Mouse (Mus musculus): ENCODE measurements around the gene Adat1. TPM values are rescaled to one million over a fixed set of nuclear protein-coding genes. Genes with fewer than 3 reads are reported as not detected.

Adat1 gene
- polyA plus RNA-seq, 1 experiment from 2014 or later, result 8.5 TPM

DNA sequence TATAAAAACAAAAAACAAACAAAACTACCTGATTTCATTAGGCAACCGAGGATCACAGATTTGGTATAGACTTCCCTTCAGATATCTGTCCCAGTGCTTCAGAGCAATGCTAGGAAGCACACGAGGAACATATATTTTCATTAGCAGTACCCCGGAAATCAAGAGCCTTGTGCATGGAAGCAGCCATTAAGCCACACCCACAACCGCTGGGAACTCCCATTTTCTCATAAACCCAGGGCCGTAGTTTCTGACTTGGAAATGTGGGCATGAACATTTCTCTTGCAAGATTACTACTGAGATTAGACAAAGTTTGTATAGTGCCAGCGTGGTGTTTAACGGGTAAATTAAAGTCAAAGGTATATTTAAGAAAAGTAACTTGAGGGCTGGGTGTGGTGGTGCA, 17.5 kb upstream of the Adat1 start:
- 96% methylated on average over 7 of the region's 7 CpGs for WGBS
- Histone ChIP-seq H3K4me1 (ENCODE audit: control insufficient read depth, insufficient read depth, low read length) (peaks cover 18% of the 10 kb centered on the region), H3K4me3 (ENCODE audit: low read depth, low read length) (no peak overlapping the region), H3K27ac (ENCODE audit: low read depth, low read length) (no peak overlapping the region), H3K36me3 (ENCODE audit: control insufficient read depth, insufficient read depth, low read length) (no peaks in the 10 kb centered on the region), H3K27me3 (ENCODE audit: control insufficient read depth, insufficient read depth, low read length) (no peaks in the 10 kb centered on the region), H3K9me3 (ENCODE audit: control insufficient read depth, low read length) (no peaks in the 10 kb centered on the region), H3K4me2 (ENCODE audit: low read depth, low read length) (no peak overlapping the region), H3K9ac (replicated peaks; ENCODE audit: low read depth, low read length) (no peak overlapping the region)
- no peak for ATAC-seq (ENCODE audit: low read depth)

DNA sequence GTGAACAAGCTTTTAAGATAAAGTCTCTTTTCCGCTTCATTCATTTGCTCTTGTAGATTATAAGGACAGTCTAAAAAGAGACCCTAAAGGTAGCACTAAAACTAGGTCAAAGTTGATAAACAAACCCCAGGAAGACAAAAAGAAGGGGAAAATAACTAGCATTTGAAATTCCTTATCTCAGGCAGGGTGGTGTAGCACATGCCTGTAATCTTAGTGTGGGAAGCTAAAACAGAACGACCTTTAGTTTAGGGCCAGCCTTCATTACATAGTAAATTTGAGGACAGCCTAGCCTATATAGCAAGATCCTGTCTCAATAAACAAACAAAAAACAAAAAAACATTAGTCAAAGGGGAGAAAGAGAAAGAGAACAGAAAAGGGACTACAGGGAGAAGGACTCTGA, 15.6 kb upstream of the Adat1 start:
- H3K9ac ChIP-seq (replicated peaks; ENCODE audit: low read depth, low read length), result no peak overlapping the region
- 97% methylated on average over 2 of the region's 2 CpGs for WGBS

DNA sequence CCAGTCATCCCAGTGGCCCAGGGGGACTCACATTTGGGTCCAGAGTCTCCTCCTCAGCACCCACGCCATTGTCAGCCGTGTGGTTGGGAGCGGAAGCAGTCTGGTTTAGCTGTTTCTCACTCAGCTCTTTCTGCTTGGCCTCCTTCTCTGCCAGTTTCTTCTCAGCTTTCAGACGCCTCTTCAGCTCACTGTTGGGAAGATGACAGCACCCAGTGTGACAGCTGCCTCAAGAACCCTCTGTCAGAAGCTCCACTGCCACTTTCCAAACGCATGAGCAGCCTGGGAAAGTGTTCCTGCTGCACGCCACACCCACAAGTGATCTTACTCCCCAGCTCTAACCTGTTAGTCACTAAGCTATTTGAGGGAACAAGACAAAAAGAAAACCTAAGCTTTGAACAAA, 13.5 kb upstream of the Adat1 start:
- Histone ChIP-seq H3K4me2 (ENCODE audit: low read depth, low read length) (no peak overlapping the region), H3K4me1 (ENCODE audit: control insufficient read depth, insufficient read depth, low read length) (peaks cover 7% of the 10 kb centered on the region), H3K27me3 (ENCODE audit: control insufficient read depth, insufficient read depth, low read length) (no peaks in the 10 kb centered on the region), H3K9ac (replicated peaks; ENCODE audit: low read depth, low read length) (no peak overlapping the region), H3K4me3 (ENCODE audit: low read depth, low read length) (no peak overlapping the region), H3K27ac (ENCODE audit: low read depth, low read length) (no peak overlapping the region), H3K9me3 (ENCODE audit: control insufficient read depth, low read length) (no peaks in the 10 kb centered on the region), H3K36me3 (ENCODE audit: control insufficient read depth, insufficient read depth, low read length) (peaks cover 34% of the 10 kb centered on the region)
- WGBS, result 97% methylated on average over 6 of the region's 6 CpGs
- ATAC-seq (ENCODE audit: low read depth), result no peak

More for the DNA sequence above, 15.6 kb upstream of the Adat1 start:
- Histone ChIP-seq H3K36me3 (ENCODE audit: control insufficient read depth, insufficient read depth, low read length) (peaks cover 14% of the 10 kb centered on the region), H3K27ac (ENCODE audit: low read depth, low read length) (no peak overlapping the region), H3K4me3 (ENCODE audit: low read depth, low read length) (no peak overlapping the region), H3K4me1 (ENCODE audit: control insufficient read depth, insufficient read depth, low read length) (peaks cover 12% of the 10 kb centered on the region), H3K27me3 (ENCODE audit: control insufficient read depth, insufficient read depth, low read length) (no peaks in the 10 kb centered on the region), H3K9me3 (ENCODE audit: control insufficient read depth, low read length) (no peaks in the 10 kb centered on the region), H3K4me2 (ENCODE audit: low read depth, low read length) (no peak overlapping the region)
- no peak for ATAC-seq (ENCODE audit: low read depth)

DNA sequence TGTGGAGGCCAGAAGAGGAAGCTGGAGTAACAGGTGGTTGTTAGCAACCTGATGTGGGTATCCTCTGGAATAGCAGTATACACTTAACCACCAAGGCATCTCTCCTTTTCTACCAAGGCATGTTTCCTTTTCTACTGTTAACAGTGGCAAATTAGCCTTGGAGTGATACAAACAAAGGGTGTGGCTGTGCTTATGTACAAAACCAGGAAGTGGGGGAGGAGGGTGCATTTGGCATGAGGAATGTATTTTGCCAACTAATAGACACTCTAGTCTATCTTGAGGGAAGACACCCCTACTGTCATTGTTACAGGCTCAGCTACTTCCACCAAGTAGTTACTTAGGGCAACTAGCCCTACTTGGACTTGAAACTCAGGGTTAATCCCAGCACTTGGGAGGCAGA, 12.7 kb upstream of the Adat1 start:
- H3K27me3 ChIP-seq (ENCODE audit: control insufficient read depth, insufficient read depth, low read length), result no peaks in the 10 kb centered on the region
- ATAC-seq (ENCODE audit: low read depth), result no peak
- H3K4me2 ChIP-seq (ENCODE audit: low read depth, low read length), result no peak overlapping the region
- H3K36me3 ChIP-seq (ENCODE audit: control insufficient read depth, insufficient read depth, low read length), result peaks cover 43% of the 10 kb centered on the region
- no peak overlapping the region for H3K4me3 ChIP-seq (ENCODE audit: low read depth, low read length)
- H3K4me1 ChIP-seq (ENCODE audit: control insufficient read depth, insufficient read depth, low read length), result no peaks in the 10 kb centered on the region
- no peak overlapping the region for H3K27ac ChIP-seq (ENCODE audit: low read depth, low read length)
- H3K9ac ChIP-seq (replicated peaks; ENCODE audit: low read depth, low read length), result no peak overlapping the region
- no peaks in the 10 kb centered on the region for H3K9me3 ChIP-seq (ENCODE audit: control insufficient read depth, low read length)

DNA sequence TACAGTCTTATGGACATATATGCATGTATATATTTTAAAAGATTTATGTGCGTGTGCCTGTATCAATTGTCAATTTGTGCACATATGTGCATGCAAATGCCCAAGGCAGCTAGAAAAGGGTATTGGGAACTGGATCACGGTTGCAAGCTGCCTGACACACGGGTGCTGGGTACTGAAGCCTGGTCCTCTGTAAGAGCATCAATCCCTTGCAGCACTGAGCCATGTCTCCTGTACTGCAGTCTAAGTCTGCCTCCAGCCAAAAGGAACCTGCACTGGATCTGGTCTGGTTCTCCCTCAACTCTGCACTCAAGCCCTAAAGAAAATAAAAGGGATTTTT, 569 bp upstream of the Adat1 start:
- ATAC-seq (ENCODE audit: low read depth), result no peak
- Histone ChIP-seq H3K36me3 (ENCODE audit: control insufficient read depth, insufficient read depth, low read length) (peaks cover 29% of the 10 kb centered on the region), H3K4me3 (ENCODE audit: low read depth, low read length) (peak overlapping the region; percentile 69; the same call in 1 of the 2 replicates), H3K4me1 (ENCODE audit: control insufficient read depth, insufficient read depth, low read length) (0 out of 2 replicates have a peak, but pooled peaks cover 3% of the 10 kb centered on the region), H3K9ac (replicated peaks; ENCODE audit: low read depth, low read length) (no peak overlapping the region), H3K4me2 (ENCODE audit: low read depth, low read length) (no peak overlapping the region), H3K27ac (ENCODE audit: low read depth, low read length) (no peak overlapping the region), H3K27me3 (ENCODE audit: control insufficient read depth, insufficient read depth, low read length) (no peaks in the 10 kb centered on the region), H3K9me3 (ENCODE audit: control insufficient read depth, low read length) (no peaks in the 10 kb centered on the region)
- 73% methylated on average over 3 of the region's 3 CpGs for WGBS

DNA sequence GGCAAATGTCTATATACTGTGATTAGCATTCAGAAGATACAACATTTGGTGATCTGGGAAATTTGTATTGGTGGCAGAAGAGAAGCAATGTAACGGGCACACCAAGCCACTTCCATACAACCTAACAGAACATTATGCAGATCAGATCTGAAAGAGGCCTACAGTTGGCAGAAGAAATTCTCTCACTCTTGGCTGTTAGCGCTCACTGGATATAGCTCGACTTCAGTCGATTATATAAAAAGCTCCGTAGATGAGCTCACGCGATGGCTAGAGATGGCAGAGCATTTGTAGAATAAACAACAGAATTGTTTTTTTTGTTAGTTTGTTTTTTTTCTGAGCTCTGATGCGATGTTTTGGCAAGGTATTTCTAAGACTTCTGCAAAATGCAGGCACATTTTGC, 824 bp downstream of the Adat1 start:
- H3K4me1 ChIP-seq (ENCODE audit: control insufficient read depth, insufficient read depth, low read length), result 0 out of 2 replicates have a peak, but pooled peaks cover 3% of the 10 kb centered on the region
- H3K36me3 ChIP-seq (ENCODE audit: control insufficient read depth, insufficient read depth, low read length), result peaks cover 19% of the 10 kb centered on the region

DNA sequence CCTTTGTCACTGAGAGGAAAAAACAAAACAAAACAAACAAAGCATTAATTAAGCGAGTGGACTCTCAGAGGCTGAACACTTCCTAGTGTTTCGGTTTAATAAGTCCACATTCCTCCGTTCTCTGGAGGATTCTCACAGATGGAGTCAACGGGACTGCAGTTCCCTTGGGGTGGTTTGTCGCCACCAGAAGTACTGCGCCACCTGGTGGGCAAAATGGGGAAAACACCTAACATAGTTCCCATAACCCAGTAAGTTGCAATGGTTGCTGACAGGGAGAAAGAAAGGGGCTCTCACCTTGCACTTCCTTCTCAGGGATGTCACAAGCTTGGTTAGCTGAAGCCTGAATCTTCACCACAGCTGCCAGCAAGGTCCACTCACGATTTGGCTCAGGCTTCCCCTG, 2.2 kb downstream of the Adat1 start:
- no peak overlapping the region for H3K9ac ChIP-seq (replicated peaks; ENCODE audit: low read depth, low read length)
- no peak for ATAC-seq (ENCODE audit: low read depth)
- H3K27ac ChIP-seq (ENCODE audit: low read depth, low read length), result no peak overlapping the region
- no peaks in the 10 kb centered on the region for H3K9me3 ChIP-seq (ENCODE audit: control insufficient read depth, low read length)
- 0 out of 2 replicates have a peak, but pooled peaks cover 3% of the 10 kb centered on the region for H3K4me1 ChIP-seq (ENCODE audit: control insufficient read depth, insufficient read depth, low read length)
- peaks cover 17% of the 10 kb centered on the region for H3K36me3 ChIP-seq (ENCODE audit: control insufficient read depth, insufficient read depth, low read length)
- H3K27me3 ChIP-seq (ENCODE audit: control insufficient read depth, insufficient read depth, low read length), result no peaks in the 10 kb centered on the region
- no peak overlapping the region for H3K4me2 ChIP-seq (ENCODE audit: low read depth, low read length)
- 11% methylated on average over 7 of the region's 7 CpGs for WGBS
- H3K4me3 ChIP-seq (ENCODE audit: low read depth, low read length), result no peak overlapping the region

More for the DNA sequence above, 824 bp downstream of the Adat1 start:
- Histone ChIP-seq H3K27ac (ENCODE audit: low read depth, low read length) (no peak overlapping the region), H3K4me3 (ENCODE audit: low read depth, low read length) (peak overlapping the region; percentile 69), H3K27me3 (ENCODE audit: control insufficient read depth, insufficient read depth, low read length) (no peaks in the 10 kb centered on the region), H3K9me3 (ENCODE audit: control insufficient read depth, low read length) (no peaks in the 10 kb centered on the region), H3K4me2 (ENCODE audit: low read depth, low read length) (peak overlapping the region; percentile 75), H3K9ac (replicated peaks; ENCODE audit: low read depth, low read length) (peak overlapping the region; percentile 57; the same call in 1 of the 2 replicates)
- no peak for ATAC-seq (ENCODE audit: low read depth)
- WGBS, result 66% methylated on average over 8 of the region's 8 CpGs

DNA sequence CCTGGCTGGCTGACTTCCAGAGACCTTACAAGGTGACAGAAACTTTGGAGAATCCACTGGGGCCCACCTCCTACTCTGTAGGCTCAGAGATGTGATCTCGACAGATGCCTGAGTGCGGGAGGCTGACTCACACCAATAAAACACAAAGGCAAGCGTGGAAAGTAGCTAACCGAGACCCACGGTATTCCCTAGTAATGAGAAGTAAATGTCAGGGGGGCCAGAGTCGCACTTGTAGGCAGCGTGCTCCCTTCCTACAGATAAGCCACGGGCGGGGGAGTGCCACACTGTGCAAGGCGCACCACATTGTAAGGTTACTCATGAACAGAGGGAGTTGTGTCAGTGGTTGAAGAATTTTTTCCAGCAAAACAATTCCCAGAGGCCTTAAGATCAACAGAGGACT, 7.6 kb downstream of the Adat1 start:
- 95% methylated on average over 10 of the region's 10 CpGs for WGBS
- no peaks in the 10 kb centered on the region for H3K27me3 ChIP-seq (ENCODE audit: control insufficient read depth, insufficient read depth, low read length)
- no peaks in the 10 kb centered on the region for H3K4me1 ChIP-seq (ENCODE audit: control insufficient read depth, insufficient read depth, low read length)
- H3K4me3 ChIP-seq (ENCODE audit: low read depth, low read length), result no peak overlapping the region
- H3K27ac ChIP-seq (ENCODE audit: low read depth, low read length), result no peak overlapping the region
- no peak for ATAC-seq (ENCODE audit: low read depth)
- peaks cover 10% of the 10 kb centered on the region; the same call in 1 of the 2 replicates for H3K36me3 ChIP-seq (ENCODE audit: control insufficient read depth, insufficient read depth, low read length)
- H3K9ac ChIP-seq (replicated peaks; ENCODE audit: low read depth, low read length), result no peak overlapping the region
- no peak overlapping the region for H3K4me2 ChIP-seq (ENCODE audit: low read depth, low read length)
- H3K9me3 ChIP-seq (ENCODE audit: control insufficient read depth, low read length), result no peaks in the 10 kb centered on the region

DNA sequence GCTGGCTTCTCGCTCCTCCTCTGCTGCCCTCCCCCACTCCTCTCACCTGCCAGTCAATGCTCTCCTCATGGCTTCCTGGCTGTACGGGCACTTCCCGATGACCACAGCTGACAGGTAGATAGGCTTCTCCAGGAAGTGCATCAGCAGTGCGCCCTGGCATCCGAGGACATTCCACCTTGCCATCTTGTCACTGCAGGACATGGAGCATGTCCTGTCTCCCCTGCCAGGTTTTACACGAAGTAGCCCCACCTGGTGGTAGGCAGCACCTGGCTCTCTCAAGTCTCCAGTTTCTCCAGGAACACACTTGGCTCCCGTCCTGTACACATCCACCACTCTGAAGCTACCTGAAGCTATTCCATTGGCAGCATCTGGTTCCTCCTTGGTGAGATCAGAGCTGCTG, 10.0 kb downstream of the Adat1 start:
- H3K27me3 ChIP-seq (ENCODE audit: control insufficient read depth, insufficient read depth, low read length), result no peaks in the 10 kb centered on the region
- ATAC-seq (ENCODE audit: low read depth), result no peak

More for the DNA sequence above, 10.0 kb downstream of the Adat1 start:
- H3K4me3 ChIP-seq (ENCODE audit: low read depth, low read length), result no peak overlapping the region
- no peaks in the 10 kb centered on the region for H3K4me1 ChIP-seq (ENCODE audit: control insufficient read depth, insufficient read depth, low read length)
- no peak overlapping the region for H3K9ac ChIP-seq (replicated peaks; ENCODE audit: low read depth, low read length)
- no peaks in the 10 kb centered on the region for H3K9me3 ChIP-seq (ENCODE audit: control insufficient read depth, low read length)
- H3K4me2 ChIP-seq (ENCODE audit: low read depth, low read length), result no peak overlapping the region
- H3K27ac ChIP-seq (ENCODE audit: low read depth, low read length), result no peak overlapping the region
- WGBS, result 82% methylated on average over 7 of the region's 7 CpGs
- H3K36me3 ChIP-seq (ENCODE audit: control insufficient read depth, insufficient read depth, low read length), result peaks cover 10% of the 10 kb centered on the region; the same call in 1 of the 2 replicates

Data from neural tube, embryonic 14.5 days (tissue).